Mouse (Mus musculus) brain, embryonic 14.5 days (tissue): ENCODE measurements around the gene Pdilt.

Experiments
- CTCF ChIP-seq: fragments of 200-500 bp; IDR thresholded peaks from 2 replicates; pipeline ENCODE4 v1.5.1; 2012; ENCODE audit warnings: inconsistent platforms, mild to moderate bottlenecking, moderate library complexity, borderline replicate concordance; ENCODE audit not compliant: insufficient read depth, insufficient read length; ENCODE audit errors: extremely low read depth
- POLR2A ChIP-seq: fragments of 200-500 bp; IDR thresholded peaks from 2 replicates; pipeline ENCODE4 v1.6.1; 2012; ENCODE audit warnings: mild to moderate bottlenecking, inconsistent platforms, borderline replicate concordance; ENCODE audit not compliant: poor library complexity, insufficient read depth, insufficient read length, severe bottlenecking; ENCODE audit errors: extremely low read depth

- TF ChIP-seq CTCF (no peak), POLR2A (no peak)
Measured at GRCm38 (mm10) chr7:119534389-119534788, 11.1 kb upstream of the Pdilt start.
